Mouse (Mus musculus) heart, postnatal 4 days (tissue): Measurements from ENCODE around the gene Dcun1d2. TPM values are rescaled to one million over a fixed set of nuclear protein-coding genes. Genes with fewer than 3 reads are reported as not detected.
A peak's percentile ranks its signal among the peaks of the same experiment; 100 is the strongest.

ENCODE experiments used
- DNase-seq: peaks from one replicate; pipeline ENCODE4 v3.0.0; 2021
- total RNA-seq, 2 experiments: library from RNA; stranded (reverse); gene quantifications; 2 replicates each; pipeline ENCODE4 v1.2.3; 2021

Dcun1d2 gene
- total RNA-seq, 2 experiments from 2014 or later = 27.8 to 29.5 TPM

DNA sequence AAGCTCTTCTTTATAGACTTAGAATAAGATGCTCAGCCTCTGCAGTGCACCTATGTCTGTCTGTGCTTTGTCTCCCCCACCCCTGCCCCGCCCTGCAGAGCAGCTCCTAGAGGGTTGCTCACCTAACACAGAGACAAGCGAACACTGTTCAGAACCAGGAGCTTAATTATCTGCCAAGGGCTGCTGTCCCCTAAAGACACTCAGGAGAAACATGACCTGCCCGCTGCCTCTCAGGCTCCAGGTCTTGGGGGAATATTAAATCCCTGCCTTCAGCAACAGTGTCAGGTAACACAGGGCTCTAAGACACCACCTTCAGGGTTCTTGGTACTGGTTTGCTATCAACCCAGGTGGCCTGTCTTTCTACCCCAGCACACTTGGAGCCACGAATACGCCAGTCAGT is 34.5 kb downstream of the Dcun1d2 start:
- DNase-seq = peak; percentile 21

DNA sequence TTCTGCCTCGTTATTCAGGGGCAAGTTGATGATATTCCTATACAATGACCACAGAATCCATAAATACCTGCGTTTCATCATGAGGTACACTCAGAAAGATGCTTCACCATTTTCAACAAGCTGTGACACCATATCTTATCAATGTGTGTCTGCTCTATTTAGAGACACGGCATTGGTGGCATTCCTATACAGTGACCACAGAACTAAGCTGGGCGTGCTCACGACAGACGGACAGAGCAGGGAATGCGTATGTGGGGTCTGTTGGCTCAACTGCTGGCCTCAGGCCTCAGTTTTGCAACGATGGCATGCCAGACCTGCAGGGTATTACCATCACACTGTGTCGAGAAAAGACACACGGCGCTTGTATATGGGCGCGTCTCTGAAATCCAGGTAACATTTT is 35.1 kb downstream of the Dcun1d2 start:
- DNase-seq = peak; percentile 70

DNA sequence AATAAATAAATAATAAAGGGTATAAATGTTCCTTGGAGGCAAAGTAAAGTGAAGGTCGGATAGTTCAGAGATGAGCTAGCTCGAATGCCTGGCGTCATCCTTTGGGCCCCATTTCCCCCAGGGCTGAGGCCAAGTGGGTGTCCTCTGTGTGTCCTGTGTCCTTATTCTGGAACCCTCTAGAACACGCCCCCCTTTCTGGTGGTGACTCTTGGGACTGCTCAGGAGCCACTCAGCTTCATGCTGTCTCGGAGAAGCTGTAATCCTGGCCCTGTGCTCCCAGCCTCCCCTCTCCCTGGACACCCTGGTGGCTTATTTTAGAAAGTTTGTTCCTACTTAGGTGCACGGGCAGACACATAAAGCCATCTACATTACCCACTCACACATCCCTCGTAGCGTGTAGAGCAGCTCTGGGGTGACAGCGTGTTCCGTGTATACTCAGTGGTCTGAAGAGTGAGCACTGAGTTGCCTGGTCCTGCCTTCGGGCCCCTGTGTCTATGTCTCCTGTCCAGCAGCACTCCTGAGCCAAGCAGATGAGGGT is 43.5 kb downstream of the Dcun1d2 start:
- no peak for DNase-seq

DNA sequence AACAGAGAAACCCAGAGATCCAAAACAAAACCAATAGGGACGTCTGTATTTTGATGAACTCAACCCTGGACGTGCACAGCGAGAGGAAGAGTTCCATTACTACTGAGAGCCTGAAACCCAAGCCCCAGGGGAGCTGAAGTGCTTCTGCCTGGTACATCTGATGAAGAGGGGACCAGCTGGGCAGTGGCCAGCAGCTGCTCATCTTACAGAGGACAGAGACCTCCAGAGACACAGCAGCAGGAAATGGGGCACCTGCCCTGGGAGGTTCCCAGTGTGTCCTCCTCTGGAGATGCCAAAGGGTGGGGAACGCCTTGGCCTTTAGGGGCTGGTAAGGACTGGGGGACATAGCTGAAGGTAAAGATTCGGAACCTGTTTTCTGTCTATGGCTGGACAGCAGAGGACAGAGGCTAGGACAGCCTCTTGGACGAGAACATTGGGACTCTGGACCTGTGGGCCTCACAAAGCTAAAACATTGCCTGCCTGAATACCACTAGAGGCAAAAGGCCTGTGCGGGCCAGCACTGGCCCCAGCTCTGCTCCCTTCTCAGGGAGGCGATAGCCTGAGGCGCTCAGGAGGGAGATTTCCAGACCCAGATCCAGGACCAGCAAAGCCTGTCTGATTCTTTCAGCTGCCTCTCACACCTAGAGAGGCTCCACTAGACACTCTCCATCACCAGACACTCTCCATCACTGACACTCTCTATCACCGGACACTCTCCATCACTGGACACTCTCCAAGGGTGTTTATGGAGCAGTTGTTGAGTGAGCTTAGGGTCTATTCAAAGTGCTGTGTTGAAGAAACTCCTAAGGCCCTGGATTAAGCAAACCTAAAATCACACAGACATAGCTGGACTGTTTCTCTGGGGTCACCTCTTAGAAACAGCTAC is 44.7 kb downstream of the Dcun1d2 start:
- no peak for DNase-seq

DNA sequence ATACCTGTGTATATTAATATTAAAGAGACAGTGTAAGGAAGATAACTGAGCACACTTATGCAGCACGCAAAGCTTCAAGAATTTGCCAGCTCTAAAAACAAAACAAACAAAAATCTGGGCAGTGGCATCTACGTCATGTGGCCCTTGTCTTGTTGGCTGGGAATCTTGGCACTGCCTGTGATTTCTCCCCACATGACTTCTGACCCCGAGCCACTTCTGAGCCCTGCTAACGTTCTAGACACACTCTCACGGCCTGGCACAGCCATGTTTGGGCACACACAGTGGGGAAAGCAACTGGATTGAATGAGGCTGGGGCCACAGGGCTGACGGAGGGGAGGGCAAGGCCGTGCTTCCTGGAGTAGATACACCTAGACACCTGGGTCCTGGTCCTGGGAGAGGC is 47.2 kb downstream of the Dcun1d2 start:
- peak; percentile 67 for DNase-seq

DNA sequence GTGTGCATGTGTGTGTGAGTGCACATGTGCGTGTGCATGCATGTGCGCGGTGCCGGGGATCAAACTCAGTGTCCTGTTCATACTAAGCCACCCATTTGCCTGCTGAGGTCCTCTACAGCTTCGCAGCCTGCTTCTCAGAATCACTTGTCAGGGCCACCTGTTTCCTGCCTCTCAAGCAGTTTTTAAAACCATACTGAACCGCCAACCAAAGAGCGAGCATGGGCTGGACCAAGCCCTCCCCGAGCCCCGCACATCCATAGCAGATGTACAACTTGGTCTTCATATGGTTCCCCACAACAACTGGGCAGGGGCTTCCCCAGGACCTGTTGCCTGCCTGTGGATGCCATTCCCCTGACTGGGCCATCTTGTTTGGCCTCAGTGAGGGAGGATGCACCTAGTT is 47.9 kb downstream of the Dcun1d2 start:
- no peak for DNase-seq

DNA sequence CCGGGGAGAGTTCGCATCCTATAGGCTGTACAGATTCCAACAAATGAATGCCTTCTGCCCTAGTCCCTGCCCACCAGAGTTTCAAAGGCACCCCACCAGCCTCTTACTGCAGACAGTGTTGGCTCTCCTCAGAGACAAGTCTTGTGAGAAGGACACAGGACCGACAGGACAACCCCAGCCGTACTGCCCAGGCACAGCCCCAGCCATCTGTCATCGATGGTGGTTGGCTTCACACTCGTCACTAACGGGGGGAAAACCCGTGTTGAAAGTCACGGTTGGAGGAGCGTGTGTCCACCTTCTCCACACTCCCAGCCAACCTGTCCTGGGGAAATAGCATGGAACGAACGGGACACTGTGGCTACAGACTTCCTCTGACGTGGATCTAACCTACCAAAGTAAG is 53.1 kb downstream of the Dcun1d2 start:
- DNase-seq = no peak

DNA sequence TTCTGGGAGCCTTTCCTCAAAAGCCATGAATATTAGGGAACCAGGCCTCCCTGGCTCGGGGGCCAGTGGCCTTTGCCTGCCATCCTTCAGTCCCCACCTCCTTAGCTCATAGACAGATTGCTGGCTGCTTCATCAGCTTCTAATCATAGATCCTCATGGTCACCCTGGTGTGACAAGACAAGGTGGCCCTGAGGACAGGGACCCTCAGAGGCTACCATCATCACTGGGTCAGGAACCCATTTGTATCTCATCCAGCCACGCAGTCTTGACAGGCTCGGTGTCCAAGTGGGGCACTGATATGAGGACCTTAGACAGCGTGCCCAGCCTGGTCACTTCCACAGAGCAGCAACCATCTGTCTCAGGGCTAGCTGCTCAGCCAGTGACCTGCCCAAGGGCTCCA is 57.5 kb downstream of the Dcun1d2 start:
- DNase-seq = no peak

DNA sequence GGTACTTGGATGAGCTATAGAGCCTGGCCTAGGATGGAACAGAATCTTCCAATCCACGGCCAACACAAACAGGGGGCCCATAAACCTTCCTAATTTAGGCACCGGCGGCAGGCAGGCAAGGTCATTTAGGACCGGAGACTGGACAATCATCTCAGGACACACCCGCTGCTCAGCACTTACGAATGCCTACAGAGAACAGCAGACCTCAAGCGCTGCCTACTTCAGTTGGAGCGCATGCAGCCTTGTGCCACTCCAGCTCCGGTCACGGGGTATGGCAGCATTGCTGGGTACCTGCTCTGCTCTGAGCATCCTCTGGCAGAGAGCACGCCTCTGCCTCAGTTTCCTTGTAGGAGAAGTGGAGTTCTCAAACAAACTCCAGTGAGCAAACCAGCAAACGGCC is 58.1 kb downstream of the Dcun1d2 start:
- DNase-seq = no peak

DNA sequence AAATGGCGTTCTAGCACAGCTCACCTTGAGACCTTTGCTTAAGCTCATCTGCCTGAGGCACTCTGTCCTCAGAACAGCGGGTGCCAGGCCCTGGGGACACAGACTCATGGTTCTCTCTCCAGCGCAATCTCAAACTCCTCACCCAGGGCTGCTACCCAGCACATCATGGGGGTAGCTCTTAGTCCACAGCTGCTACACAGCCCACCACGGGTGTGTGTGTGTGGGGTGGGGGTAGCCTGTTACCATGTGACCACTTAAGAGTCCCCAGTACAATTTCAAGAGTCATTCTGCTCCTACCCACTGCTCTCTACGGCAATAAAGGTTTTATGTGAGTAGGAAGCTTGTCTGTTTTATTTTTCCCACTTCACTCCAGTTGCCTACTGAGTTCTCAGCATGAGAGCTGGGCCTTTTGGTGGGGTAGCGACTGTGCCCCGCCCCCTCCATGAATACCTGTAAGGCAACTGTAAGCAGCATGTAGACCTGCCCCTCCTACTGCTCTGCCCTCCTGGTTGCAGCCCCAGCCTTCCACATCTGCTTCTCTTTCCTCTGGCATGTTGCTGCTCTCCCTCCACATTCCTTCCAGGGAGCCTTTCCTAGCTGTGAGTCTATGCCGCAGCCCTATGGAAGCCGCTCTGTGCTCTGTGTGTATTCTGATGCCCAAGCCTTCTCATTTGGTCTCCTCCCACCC is 58.9 kb downstream of the Dcun1d2 start:
- no peak for DNase-seq

DNA sequence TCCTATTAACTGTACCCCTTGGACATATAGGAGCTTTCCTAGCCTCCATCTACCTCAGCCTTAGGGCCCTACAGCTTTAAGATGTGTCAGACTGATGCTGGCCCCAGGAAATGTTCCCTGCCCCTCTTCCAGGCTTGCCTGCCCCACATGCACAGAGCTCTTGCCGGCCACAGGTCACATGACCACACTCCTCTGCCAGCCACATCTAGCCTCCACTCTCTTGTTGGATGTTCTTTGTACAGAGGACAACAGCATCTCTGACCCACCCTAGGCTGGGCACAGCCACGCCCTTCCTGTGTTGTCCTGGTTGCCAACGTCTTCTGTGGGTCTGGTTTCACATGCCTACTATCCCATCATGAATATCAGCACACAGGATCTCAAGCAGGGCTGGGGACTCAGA is 60.7 kb downstream of the Dcun1d2 start:
- no peak for DNase-seq

DNA sequence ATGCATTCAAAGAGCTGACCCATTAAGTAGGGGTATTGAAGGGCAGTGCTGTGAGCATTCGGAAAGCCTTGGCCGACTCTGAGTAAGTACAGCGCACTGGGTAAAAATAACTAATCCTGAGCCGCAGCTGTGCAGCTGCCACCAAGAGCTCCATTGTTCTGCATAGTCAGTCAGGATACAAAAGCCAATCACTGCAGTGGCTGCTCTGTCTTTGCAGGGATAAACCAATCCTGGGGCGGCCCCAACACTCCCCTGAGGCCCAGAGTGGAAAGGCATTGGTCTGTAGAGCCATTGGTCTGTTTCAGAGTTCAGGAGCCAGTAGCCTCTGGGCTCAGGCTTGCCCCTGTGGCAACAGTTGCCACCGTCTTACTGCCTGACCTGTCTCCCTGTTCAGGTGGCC is 61.6 kb downstream of the Dcun1d2 start:
- DNase-seq = peak; percentile 47

DNA sequence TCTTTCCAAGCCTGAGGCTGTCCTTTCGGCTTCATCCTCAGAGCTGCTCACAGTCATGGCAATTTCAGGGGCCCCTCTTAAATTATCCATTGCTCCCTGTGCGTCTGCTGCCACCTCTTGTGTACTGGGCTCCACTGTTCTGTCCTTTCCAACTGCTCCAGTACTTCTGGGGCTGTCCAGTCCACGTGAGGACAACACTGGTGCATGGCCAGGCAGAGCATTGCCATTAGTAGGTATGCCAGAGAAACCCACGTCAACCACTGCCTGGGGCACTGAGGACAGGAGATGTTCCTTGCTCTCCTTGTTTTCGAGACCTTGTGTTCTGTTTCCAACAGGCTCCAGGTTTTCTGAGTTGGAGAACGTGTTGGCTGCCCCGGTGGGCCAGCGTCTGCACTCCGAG is 63.5 kb downstream of the Dcun1d2 start:
- no peak for DNase-seq

DNA sequence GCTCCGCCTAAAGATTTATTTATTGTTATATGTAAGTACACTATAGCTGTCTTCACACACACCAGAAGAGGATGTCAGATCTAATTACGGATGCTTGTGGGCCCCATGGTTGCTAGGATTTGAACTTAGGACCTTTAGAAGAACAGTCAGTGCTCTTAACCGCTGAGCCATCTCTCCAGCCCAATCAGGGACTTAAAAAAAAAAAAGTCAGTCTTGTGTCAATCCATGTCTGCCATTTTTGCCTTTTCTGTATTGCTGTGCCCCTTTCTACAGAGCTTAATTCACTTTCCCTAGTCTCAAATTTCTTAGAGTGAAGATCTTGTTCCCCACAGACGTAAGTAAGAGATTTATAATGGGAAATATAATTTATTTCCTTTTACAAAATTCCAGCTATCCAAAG is 69.5 kb downstream of the Dcun1d2 start:
- no peak for DNase-seq

DNA sequence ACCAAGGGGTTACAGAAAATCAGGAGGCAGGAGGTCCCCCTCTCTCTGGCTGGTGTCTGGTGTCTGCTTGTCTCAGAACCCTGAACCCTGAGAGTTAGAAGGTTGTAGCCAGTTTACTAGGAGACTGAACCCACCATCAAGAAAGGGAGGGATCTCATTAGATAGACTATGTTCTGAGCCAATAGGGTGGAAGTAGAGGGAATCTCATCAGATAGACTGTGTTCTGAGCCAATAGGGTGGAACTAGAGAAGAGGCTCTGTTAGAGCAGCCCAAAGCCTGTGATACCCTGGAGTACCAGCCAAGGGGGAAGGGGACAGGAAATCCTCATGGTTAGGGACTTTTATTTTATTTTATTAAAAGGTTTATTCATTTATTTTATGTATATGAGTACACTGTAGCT is 69.9 kb downstream of the Dcun1d2 start:
- no peak for DNase-seq

DNA sequence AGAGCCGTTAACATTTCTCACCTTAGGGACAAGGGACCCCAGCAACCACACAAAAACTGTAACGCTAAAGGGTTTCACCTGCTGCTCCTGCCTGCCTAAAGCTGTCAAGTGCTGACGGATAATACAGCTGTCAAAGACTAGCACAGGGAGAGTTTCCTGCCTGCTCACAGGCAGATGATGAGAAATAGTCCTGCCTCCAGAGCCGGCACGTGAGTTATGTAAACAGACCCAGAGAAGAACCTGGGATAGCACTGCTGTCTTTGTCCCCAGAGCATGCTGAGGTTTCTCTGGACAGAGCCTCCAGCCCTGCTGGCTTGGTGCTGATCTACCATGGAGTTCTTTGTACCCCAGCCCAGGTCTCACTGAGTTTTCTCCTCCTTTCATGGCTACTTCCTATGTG is 70.8 kb downstream of the Dcun1d2 start:
- DNase-seq = no peak

DNA sequence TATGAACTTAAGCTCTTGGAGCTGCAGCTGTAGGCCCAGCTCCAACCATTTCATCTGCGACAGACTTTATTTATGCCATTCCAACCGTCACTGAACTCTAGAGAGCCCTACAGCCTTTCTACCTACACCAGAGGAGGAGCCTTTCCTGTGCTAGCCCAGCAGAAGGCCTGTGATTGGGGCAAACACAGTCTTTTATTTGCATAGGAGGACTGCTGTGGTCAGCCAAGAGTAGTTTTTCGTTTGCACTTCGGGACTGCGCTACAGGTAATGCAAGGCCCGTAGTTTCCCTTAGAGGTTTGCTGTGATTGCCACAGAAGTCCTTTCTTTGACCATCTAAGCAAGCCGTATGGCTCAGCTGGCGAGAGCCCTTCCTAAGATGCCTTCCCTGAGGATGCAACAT is 71.5 kb downstream of the Dcun1d2 start:
- DNase-seq = no peak

DNA sequence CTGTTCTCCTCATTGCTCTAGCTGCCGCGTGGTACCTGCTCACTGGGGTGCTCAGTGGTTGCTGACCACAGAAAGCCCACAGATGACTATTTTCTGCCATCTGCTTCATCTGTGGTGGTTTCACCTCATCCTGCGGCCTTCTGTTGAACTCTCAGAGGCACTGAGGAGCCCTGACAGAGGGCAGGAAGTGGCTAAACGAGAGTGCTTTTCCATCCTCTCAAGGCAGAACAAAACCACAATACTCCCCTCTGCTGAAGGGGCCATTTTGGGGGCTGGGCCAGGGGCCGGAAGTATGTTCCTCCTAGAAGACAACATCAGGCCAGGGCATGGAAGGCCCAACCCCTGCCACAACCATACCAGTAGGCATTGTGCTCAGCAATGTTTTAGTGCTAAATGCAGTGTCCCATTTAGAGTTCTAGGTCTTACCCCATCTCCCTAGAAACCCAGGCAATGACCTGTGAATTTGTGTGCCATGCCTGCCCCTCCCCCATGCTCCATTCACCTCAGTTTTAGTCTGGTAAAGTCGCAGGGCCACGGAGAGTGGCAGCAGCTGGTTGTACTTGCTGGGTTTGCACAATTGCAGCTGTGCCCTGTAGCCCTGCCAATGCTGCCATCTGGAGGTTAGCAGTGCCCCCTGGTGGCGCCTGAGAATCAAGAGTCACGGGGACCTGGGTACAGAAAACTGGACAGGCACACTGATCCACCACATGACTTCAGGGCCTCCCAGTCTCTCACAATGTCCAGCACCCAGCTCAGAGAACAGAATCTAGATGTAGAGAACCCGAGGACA is 74.3 kb downstream of the Dcun1d2 start:
- DNase-seq = peak; percentile 91

DNA sequence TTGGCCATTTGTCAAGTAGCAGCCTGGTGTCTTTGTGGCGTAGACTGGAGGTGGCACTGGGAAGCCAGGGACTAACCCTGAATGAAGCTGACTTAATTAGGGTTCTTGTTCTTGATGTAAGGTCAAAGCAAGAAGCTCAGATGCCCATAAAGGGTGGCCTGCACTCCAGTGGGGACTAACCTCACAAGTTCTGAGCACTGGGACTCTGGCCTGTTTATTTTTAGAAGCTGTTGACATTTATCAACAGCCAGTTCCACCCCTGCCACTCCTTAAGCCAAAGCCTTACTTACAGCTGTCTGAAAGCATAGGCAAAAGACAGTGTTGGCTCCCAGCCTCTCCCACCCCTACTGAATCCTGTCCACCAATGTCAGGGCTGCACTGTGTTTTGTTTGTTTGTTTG is 78.2 kb downstream of the Dcun1d2 start:
- DNase-seq = peak; percentile 54

DNA sequence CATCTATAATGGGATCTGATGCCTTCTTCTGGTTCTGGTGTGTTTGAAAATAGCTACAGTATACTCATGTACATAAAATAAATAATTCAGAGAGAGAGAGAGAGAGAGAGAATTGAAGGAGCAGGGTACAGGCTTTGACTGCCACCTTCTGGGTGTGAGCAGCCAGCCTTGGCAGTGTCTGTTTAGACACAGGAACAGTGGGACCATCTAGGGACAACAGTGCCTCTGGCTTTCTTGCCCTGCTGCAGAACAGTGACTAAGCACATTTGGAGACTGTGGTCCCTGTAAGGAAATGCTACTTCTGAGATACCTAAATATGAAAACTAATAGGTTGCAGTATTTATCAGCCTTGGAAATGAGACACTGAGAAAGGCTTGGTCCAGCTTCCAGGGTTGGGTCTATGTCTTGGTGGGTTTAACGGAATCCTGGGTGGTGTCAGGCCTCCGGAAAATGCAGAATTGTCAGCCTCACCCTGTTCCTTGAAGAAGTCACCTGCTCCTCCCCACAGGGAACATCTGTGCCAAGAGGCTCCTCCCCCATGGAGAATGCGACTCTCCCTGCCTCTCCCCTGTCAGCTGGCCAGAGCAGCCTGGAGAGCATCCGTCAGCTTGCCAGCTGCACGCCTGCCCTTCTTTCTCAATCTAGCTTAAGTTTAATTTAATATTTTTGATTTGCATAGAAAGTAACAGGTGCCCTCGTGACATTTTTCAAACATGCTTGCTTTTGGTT is 79.1 kb downstream of the Dcun1d2 start:
- peak; percentile 67 for DNase-seq

DNA sequence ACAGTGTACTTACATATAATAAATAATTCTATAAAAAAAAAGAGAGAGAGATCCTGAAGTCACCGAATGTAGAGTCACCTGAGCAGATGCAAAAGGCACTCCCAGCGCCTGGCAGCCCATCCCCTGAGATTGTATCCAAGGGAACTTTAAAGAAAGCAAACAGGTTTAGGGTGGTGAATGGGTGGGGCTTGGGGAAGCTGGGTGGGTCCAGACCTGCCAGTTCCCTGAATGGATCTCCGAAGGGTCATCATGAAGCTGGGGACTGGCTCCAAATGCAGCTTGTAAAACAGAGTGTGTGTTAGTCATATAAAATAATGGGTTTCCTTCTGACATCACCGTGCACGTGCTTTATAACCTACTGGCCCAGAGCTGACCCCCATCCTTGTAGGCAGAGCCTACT is 81.6 kb downstream of the Dcun1d2 start:
- no peak for DNase-seq
